Mouse (Mus musculus): Measurements from ENCODE around the gene Serpini1.

DNA sequence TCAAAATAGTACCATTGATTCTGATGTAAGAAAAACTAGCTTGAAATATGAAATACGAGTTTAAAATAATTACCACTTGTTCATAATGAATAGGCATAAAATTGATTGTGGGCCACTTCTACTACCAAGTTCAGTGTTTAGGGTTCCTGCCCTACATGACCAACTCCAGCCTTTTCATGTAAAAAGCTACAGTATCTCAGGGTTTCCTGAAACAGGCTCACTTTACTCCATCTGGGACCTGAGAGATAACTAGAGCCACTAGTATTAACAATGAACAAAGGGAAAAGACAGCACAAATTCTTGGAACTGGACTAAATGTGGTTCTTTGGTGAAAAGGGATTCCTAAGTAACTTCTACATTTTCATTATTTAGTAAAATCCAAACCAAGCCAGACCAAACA is 13.1 kb upstream of the Serpini1 start:
- TF ChIP-seq CTCF (conservative IDR thresholded peaks at IDR 0.05 in 1 of 2, IDR thresholded peaks at IDR 0.05 in 1 of 2; ENCODE audit: low read depth in 2 of 2, low read length in 2 of 2) (no peak), TBP (conservative IDR thresholded peaks at IDR 0.05; ENCODE audit: low read depth, low read length) (no peak), MXI1 (IDR thresholded peaks at IDR 0.05; ENCODE audit: low read depth, low read length) (no peak), ELF1 (IDR thresholded peaks at IDR 0.05; ENCODE audit: low read depth, low read length) (no peak), POLR2A (IDR thresholded peaks at IDR 0.05; ENCODE audit: low read depth, low read length) (no peak), RCOR1 (conservative IDR thresholded peaks at IDR 0.05; ENCODE audit: low read depth, low read length) (no peak), NRF1 (IDR thresholded peaks at IDR 0.05; ENCODE audit: low read depth, low read length) (no peak), MAX (IDR thresholded peaks at IDR 0.05; ENCODE audit: low read length) (no peak), IRF4 (IDR thresholded peaks at IDR 0.05; ENCODE audit: low read depth, low read length) (no peak), CHD1 (IDR thresholded peaks at IDR 0.05; ENCODE audit: low read depth, low read length) (no peak), ZKSCAN1 (IDR thresholded peaks at IDR 0.05; ENCODE audit: borderline replicate concordance, low read depth, low read length) (no peak)

Data from CH12.LX (cell line).